Mouse (Mus musculus): ENCODE results near the gene Ltn1.

Gene Ltn1

DNA sequence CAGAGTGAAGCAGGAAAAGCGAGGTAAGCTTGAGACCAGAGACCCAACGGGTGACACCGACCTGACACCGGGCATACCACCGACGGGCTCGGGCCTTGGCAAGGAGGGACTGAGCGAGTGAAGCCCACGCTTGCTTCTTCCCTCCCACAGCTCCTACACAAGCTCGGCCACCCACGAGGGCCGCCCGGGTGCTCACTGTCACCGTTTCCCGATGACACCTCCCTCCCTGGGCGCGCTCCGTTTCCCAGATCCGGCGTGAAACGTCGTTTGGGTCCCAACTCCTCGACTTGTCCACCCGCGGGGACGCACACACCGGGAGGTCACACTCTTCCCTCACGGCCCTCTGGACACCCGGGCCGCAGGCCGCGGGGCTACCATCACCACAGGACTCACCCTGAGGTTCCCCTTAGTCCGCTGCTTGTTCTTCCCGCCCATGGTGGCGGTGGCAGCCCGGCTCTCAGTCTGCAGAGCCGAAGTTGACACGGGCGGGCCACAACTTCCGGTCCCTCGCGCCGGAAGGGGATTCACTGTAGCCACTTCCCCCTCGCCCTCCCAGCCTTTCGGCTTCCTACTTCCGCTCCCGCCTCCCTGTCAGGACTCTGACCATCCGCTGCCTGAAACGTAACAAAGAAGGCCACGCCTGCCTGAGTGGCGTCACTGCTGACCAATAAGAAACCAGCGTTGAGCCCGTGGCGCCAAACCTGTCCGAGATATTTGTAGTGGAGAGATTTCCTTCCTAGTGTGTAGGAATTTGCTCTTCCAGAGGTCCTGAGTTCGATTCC lies at the start of gene Ltn1:
Gene Ltn1, minus strand, starts transcription at position 580 of the 782 bp plus-strand sequence.
- DNase-seq (ENCODE audit: low spot score in 2 of 2) = peak; percentile 96 to 97

DNA sequence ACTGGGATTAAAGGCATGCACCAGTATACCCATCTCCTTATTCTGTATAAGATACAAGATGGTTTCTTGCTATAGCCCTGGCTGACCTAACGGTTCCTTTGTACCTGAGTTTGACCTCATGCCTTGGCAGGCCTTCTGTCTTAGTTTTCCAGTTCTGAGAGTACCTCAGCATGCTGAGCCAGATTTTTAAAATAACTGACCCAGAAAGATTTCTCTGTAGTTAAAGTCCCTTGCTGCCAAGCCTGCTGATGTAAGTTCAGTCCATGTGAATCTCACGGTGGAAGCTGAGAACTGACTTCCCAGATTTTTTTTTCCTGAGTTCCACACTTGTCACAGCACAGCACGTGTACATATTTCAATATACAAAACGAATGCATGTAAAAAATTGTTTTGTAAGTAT lies 38.2 kb upstream of the Ltn1 start:
- DNase-seq (ENCODE audit: low spot score in 2 of 2) = no peak

DNA sequence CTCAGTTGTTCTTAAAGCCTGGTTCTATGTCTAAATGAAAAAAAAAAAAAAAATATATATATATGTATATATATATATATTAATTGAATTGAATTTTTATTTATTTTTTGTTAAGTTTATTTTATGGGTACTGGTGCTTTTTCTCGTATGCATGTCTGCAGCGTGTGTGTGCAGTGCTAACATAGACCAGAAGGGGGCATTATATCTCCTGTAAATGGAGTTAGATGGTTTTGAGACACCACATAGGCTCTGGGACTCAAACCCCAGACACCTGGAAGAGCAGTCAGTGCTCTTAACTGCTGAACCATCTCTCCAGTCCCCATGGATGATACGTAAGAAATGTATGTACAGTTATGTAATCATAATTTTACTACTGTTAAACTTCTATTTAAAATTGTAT lies 26.3 kb upstream of the Ltn1 start:
- no peak for DNase-seq (ENCODE audit: low spot score in 2 of 2)

- no peak for DNase-seq (ENCODE audit: low spot score in 2 of 2)
Measured at GRCm38 (mm10) chr16:87455180-87455611, 22.8 kb upstream of the Ltn1 start.

DNA sequence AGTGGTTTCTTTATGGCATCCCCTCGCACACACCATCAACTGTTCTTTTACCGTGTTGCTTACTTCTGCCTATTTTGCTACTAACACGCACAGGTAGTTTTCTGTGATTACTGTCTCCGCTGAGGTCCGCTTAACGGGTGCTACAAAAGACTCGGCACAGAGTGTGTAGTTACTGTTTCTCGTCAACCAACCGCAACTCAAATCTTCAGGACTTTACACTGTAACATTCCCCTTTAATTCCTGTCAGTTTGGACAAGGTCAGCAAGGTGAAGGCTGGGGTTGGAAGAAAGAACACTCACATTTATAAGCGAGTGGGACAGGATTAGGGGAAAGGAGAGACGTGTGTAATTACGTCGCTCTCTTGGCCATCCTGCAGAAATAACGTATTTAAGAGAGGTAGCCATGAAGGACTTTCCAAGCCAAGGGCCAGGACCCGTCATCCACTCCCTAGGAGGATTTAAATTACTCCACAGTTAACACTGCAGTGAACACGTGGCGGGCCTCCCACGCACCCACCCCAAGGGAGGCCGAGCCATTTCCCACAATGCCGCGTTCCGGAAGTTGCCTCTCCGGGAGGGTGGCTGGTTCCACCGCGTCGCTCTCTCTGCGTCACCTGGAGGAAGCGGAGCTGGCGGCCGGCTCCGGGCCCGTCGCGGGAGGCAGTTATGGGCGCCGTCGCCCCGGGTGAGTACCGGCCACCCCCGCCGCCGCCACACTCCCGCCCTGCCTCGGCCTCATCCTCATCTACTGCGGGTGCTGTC lies 22.2 kb upstream of the Ltn1 start, which contains the start of gene Usp16:
Gene Usp16, plus strand, starts transcription at position 285 of the 761 bp plus-strand sequence.
- DNase-seq (ENCODE audit: low spot score in 2 of 2) = peak; percentile 84 to 88

DNA sequence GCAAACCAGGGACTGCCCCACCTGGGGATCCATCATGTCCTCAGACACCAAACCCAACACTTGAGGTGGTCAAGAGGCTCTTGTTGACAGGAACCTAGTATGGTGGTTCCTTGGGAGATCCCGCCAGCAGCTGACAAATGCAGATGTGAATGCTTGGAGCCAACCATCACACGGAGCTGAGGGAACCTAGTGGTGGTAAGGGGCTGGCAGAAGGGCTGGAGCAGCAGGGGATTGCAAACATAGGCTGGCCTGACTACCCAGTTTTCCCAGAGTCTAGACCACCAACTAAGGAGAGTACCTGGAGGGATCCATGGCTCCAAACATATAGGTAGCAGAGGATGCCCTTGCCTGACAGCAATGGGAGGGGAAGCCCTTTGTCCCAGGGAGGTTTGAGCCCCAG lies 20.8 kb upstream of the Ltn1 start:
- DNase-seq (ENCODE audit: low spot score in 2 of 2) = no peak

- no peak for DNase-seq (ENCODE audit: low spot score in 2 of 2)
Measured at GRCm38 (mm10) chr16:87445528-87445927, 13.1 kb upstream of the Ltn1 start.

DNA sequence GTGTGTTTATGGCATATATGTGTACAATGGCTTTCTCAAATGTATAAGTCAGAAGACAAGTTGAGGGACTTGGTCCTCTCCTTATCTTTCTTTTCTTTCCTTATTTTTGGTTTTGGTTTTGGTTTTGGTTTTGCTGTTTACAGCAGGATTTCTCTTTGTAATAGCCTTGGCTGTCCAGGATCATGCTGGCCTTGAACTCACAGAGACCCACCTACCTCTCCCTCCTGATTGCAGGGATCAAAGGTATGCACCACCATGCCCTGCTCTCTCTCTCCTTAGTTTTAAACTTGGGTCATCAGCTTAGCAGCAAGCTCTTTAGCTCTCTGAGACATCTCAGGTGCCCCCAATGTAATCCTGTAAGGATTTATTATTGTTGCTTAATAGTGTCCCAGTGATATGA lies 12.7 kb upstream of the Ltn1 start:
- DNase-seq (ENCODE audit: low spot score in 2 of 2) = no peak

- DNase-seq (ENCODE audit: low spot score in 2 of 2) = no peak
Measured at GRCm38 (mm10) chr16:87444071-87444470, 11.7 kb upstream of the Ltn1 start.

DNA sequence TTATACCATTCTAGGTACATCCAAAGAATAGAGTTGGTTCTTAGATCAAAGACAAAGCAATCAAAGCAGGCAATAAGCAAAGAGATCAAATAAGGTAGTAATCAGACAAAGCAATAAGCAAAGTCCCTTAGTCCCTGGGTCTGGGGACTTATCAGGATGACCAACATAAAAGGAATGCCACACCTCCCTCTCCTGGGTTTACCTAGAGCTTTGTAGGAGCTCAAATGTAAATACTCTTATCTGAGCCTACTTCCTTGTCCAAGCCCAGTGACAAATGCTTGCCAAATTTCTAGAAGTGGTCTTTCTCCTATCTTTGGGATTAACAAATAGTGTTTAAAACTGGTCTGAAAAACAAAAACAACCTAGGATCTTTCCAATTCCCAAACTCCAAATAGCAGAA lies 10.8 kb upstream of the Ltn1 start:
- DNase-seq (ENCODE audit: low spot score in 2 of 2) = no peak

DNA sequence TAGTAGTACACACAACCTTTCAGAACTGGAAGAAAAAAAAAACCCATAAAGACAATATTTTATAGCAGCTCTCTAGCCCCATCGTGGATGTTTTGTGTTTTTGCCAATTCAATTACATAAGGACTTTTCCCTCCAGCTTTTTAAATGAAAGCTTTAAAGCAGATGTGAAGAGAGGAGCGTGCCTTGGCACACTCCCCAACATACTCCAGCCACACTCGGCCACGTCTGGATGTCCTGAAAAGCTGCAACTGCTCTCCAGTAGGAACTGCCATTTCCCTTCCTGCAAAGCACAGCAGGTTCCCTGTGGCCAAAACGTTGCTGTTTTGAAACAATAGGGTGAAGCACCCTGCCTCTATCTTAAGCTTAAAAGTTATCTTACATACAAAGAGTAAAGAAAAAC lies 9.9 kb upstream of the Ltn1 start:
- no peak for DNase-seq (ENCODE audit: low spot score in 2 of 2)

- DNase-seq (ENCODE audit: low spot score in 2 of 2) = no peak
Measured at GRCm38 (mm10) chr16:87441089-87441488, 8.7 kb upstream of the Ltn1 start.

- DNase-seq (ENCODE audit: low spot score in 2 of 2) = peak; percentile 89 to 94
Measured at GRCm38 (mm10) chr16:87440184-87440686, 7.8 kb upstream of the Ltn1 start, which contains the start of gene Rwdd2b. Rwdd2b (minus strand) TSS chr16:87440573.

- DNase-seq (ENCODE audit: low spot score in 2 of 2) = no peak
Measured at GRCm38 (mm10) chr16:87438697-87439096, 6.3 kb upstream of the Ltn1 start.

DNA sequence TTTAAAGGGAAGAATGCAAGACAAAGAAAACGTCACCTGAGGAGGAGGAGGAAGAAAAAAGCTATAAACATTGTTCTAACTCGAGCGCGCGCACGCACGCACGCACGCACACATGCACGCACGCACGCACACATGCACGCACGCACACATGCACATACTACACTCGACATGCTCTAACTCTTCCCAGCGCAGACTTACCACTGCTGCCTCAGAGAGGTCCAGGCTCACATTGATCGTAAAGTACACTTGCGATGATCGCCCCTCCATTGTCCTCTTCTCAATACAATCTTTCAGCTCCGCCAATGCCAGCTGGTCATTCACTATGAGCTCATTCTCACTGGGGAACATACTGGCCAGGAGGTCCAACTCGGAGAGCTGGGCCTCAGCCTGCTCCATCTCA lies 4.7 kb upstream of the Ltn1 start:
- no peak for DNase-seq (ENCODE audit: low spot score in 2 of 2)

DNA sequence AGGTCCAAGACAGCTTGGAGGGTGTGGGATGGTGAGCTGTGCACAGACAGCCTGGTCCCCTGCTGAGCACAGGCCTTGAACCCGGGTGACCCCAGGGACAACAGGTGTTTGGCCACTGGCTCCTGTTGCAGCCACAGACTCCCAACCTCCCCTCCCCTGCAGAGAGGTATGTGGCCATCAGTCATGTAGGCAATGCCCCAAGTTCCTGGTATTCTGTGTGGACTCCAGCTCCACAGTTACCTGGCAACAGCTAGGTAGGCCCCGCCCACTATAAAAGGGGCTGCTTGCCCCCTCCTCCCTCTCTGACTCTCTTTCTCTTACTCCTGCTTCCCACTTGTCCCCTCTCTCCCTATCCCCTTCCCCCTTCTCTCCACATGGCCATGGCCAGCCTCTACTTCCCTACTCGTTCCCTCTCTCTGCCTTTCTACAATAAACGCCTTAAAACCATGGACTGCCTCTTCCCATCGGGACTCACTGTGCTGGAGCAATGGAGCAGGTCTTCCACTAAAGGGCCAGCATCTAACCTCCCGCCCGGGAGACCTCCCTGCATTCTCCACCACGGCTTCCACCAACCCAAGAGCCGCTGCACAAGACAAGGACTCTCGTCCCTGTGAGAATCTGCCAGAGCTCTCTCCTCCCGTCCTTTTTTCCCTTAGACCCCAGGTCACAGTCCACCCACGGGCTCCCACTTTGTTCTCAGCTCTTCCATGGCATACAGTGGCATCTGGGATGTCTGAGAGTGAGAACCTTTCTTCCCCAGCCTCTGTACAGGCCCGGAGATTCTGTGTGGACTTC lies 3.2 kb upstream of the Ltn1 start:
- DNase-seq (ENCODE audit: low spot score in 2 of 2) = no peak

- DNase-seq (ENCODE audit: low spot score in 2 of 2) = no peak
Measured at GRCm38 (mm10) chr16:87434946-87435345, 2.5 kb upstream of the Ltn1 start.

GRCm38 (mm10) chr16:87434266-87434665 lies 1.9 kb upstream of the Ltn1 start:
- DNase-seq (ENCODE audit: low spot score in 2 of 2) = no peak

- no peak for DNase-seq (ENCODE audit: low spot score in 2 of 2)
Measured at GRCm38 (mm10) chr16:87427516-87427915, 4.9 kb downstream of the Ltn1 start.

DNA sequence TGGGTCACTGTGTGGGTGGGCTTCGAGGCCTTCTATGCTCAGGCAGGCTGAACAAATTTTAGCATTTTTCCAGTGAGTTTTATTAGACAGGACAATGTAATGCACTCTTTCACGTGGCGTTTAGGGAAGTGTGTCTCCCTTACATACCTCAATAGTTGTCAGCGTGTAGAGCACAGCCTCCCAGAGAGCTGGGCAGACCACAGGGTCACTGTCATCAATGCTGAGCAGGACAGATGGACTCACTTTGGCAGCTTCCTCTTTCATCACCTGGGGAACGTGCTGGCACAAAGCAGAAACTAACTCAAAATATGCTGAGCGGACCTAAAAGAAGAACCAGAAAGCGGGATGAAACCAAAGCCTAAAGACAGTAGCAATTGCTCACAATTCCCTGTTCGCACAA lies 11.8 kb downstream of the Ltn1 start:
- no peak for DNase-seq (ENCODE audit: low spot score in 2 of 2)

GRCm38 (mm10) chr16:87405001-87405400 lies 27.4 kb downstream of the Ltn1 start:
- no peak for DNase-seq (ENCODE audit: low spot score in 2 of 2)
